Comparison of ENCODE assay signal across 32 mouse cellular contexts in genomic region chr17:72528481-72528880, GRCm38 (mm10).
"Had no signal": no experiment of that assay in that cellular context is flagged by ENCODE, and none has a peak within 500 bp of the region (broad histone marks: within the 10 kb centered on the region; RNA-seq: fewer than 3 reads in every experiment).

No protein-coding gene starts in this region.

- H3K4me1 ChIP-seq: limb, embryonic 10.5 days; limb, embryonic 12.5 days; limb, embryonic 13.5 days; limb, embryonic 15.5 days; liver, embryonic 12.5 days; liver, embryonic 13.5 days; liver, embryonic 15.5 days; lung, embryonic 15.5 days; megakaryocyte, embryonic 14.5 days; midbrain, embryonic 10.5 days; midbrain, embryonic 12.5 days; midbrain, embryonic 13.5 days; midbrain, embryonic 15.5 days; neural tube, embryonic 12.5 days had no signal

- H3K9ac ChIP-seq: limb, embryonic 12.5 days; limb, embryonic 13.5 days; limb, embryonic 15.5 days; liver, embryonic 12.5 days; liver, embryonic 13.5 days; liver, embryonic 14.5 days; liver, embryonic 15.5 days; liver, postnatal 0 days; lung, embryonic 14.5 days; lung, embryonic 15.5 days; midbrain, embryonic 12.5 days; midbrain, embryonic 13.5 days; midbrain, embryonic 15.5 days; neural tube, embryonic 12.5 days had no signal

- ATAC-seq: liver, embryonic 12.5 days; liver, postnatal 0 days; lung, postnatal 0 days; midbrain, embryonic 13.5 days; midbrain, embryonic 15.5 days; midbrain, embryonic 16.5 days had no signal

- H3K4me3 ChIP-seq: limb, embryonic 10.5 days; limb, embryonic 12.5 days; limb, embryonic 13.5 days; limb, embryonic 15.5 days; liver, embryonic 12.5 days; liver, embryonic 13.5 days; liver, embryonic 15.5 days; lung, embryonic 15.5 days; megakaryocyte, embryonic 14.5 days; midbrain, embryonic 10.5 days; midbrain, embryonic 12.5 days; midbrain, embryonic 13.5 days; midbrain, embryonic 15.5 days; myocyte; neural tube, embryonic 12.5 days had no signal

- H3K36me3 ChIP-seq: limb, embryonic 10.5 days; limb, embryonic 12.5 days; limb, embryonic 13.5 days; limb, embryonic 15.5 days; liver, embryonic 12.5 days; liver, embryonic 13.5 days; liver, embryonic 15.5 days; lung, embryonic 15.5 days; midbrain, embryonic 10.5 days; midbrain, embryonic 12.5 days; midbrain, embryonic 13.5 days; midbrain, embryonic 15.5 days; neural tube, embryonic 12.5 days had no signal

- H3K4me2 ChIP-seq: limb, embryonic 12.5 days; limb, embryonic 13.5 days; limb, embryonic 15.5 days; liver, embryonic 11.5 days; liver, embryonic 12.5 days; liver, embryonic 13.5 days; liver, embryonic 15.5 days; lung, embryonic 14.5 days; lung, embryonic 15.5 days; midbrain, embryonic 11.5 days; midbrain, embryonic 12.5 days; midbrain, embryonic 13.5 days; midbrain, embryonic 15.5 days; neural tube, embryonic 12.5 days had no signal

- H3K9me3 ChIP-seq: limb, embryonic 10.5 days; limb, embryonic 12.5 days; limb, embryonic 13.5 days; limb, embryonic 15.5 days; liver, embryonic 15.5 days; lung, embryonic 15.5 days; midbrain, embryonic 10.5 days; midbrain, embryonic 12.5 days; midbrain, embryonic 13.5 days; midbrain, embryonic 15.5 days; neural tube, embryonic 12.5 days had no signal

- H3K27ac ChIP-seq: limb, embryonic 10.5 days; limb, embryonic 12.5 days; limb, embryonic 13.5 days; limb, embryonic 15.5 days; liver, embryonic 12.5 days; liver, embryonic 13.5 days; liver, embryonic 14.5 days; liver, embryonic 15.5 days; lung, embryonic 15.5 days; macrophage; midbrain, embryonic 10.5 days; midbrain, embryonic 12.5 days; midbrain, embryonic 13.5 days; midbrain, embryonic 15.5 days; neural tube, embryonic 12.5 days had no signal

- DNase-seq: left cerebral cortex, postnatal 4 days; liver; liver, embryonic 13.5 days; liver, postnatal 0 days; lung, adult 18-20 months; lung, adult 2 months; lung, embryonic 14.5 days; lung, postnatal 10 days; lung, postnatal 14 days; lung, postnatal 36 days; lung, postnatal 4 days; midbrain, embryonic 14.5 days had no signal

- H3K27me3 ChIP-seq: limb, embryonic 12.5 days; limb, embryonic 13.5 days; limb, embryonic 15.5 days; liver, embryonic 12.5 days; liver, embryonic 13.5 days; liver, embryonic 15.5 days; lung, embryonic 15.5 days; megakaryocyte, embryonic 14.5 days; midbrain, embryonic 12.5 days; midbrain, embryonic 13.5 days; midbrain, embryonic 15.5 days; neural tube, embryonic 12.5 days had no signal
